Mouse (Mus musculus) heart, postnatal 0 days (tissue): ENCODE measurements at regions not wholly inside any gene's neighbourhood (a gene's known extent, or its start where the extent isn't known, plus 50 kb on each side); places are given as distances from the start of the nearest gene placed in this dataset.
A peak's percentile ranks its signal among the peaks of the same experiment; 100 is the strongest.

Experiments
- ATAC-seq: fragments of 200-750 bp; cut with Nextera tagmentation; 2 replicates; pipeline ENCODE4 v1.8.0; 2017; ENCODE audit warnings: low read depth, moderate number of reproducible peaks, moderate library complexity; ENCODE audit not compliant: insufficient read depth
- DNase-seq: peaks from one replicate; pipeline ENCODE4 v3.0.0-alpha.2; 2016; ENCODE audit warnings: low spot score
- H3K27ac ChIP-seq: fragments of 300-500 bp; sonication (generic); 2 replicates; pipeline ENCODE4 v1.5.1; 2014; ENCODE audit warnings: low read depth, mild to moderate bottlenecking
- H3K27me3 ChIP-seq: fragments of 300-500 bp; sonication (generic); 2 replicates; pipeline ENCODE4 v1.6.1; 2014; ENCODE audit warnings: low read length, mixed read lengths; ENCODE audit not compliant: control insufficient read depth, insufficient read depth
- H3K36me3 ChIP-seq: fragments of 300-500 bp; sonication (generic); replicated peaks from 2 replicates; pipeline ENCODE4 v1.6.1; 2014; ENCODE audit warnings: low read length, mixed read lengths; ENCODE audit not compliant: control insufficient read depth, insufficient read depth
- H3K4me1 ChIP-seq: fragments of 300-500 bp; sonication (generic); 2 replicates; pipeline ENCODE4 v1.6.1; 2014; ENCODE audit warnings: antibody characterized with exemption; ENCODE audit not compliant: control insufficient read depth, insufficient read depth
- H3K4me2 ChIP-seq: fragments of 300-500 bp; sonication (generic); 2 replicates; pipeline ENCODE4 v1.6.1; 2014; ENCODE audit warnings: low read depth, mild to moderate bottlenecking, low read length, moderate library complexity
- H3K4me3 ChIP-seq: fragments of 300-500 bp; sonication (generic); 2 replicates; pipeline ENCODE4 v1.5.1; 2014; ENCODE audit warnings: low read depth, low read length
- H3K9ac ChIP-seq: fragments of 300-500 bp; sonication (generic); replicated peaks from 2 replicates; pipeline ENCODE4 v1.6.1; 2014; ENCODE audit warnings: low read depth, low read length, mixed read lengths
- H3K9me3 ChIP-seq: fragments of 300-500 bp; sonication (generic); replicated peaks from 2 replicates; pipeline ENCODE4 v1.6.1; 2016; ENCODE audit warnings: low read length; ENCODE audit not compliant: control insufficient read depth
- CTCF ChIP-seq: IDR thresholded peaks from 2 replicates; pipeline ENCODE4 v1.5.1; 2016; ENCODE audit warnings: antibody characterized with exemption, control low read depth, low read depth
- EP300 ChIP-seq: IDR thresholded peaks from 2 replicates; pipeline ENCODE4 v1.6.1; 2016; ENCODE audit warnings: antibody characterized with exemption, low read depth
- WGBS: fragments of 180-500 bp; shearing (Covaris S2); extraction: QIAGEN DNeasy Blood & Tissue Kit; methylation state at CpG from one replicate; pipeline ENCODE4 v1.1.7; 2014; 5-methylcytosine and 5-hydroxymethylcytosine counted together

- no peaks in the 10 kb centered on the region for H3K36me3 ChIP-seq
Measured at GRCm38 (mm10) chr5:29870537-29870936, 134.8 kb upstream of the Gm5129 start.

DNA sequence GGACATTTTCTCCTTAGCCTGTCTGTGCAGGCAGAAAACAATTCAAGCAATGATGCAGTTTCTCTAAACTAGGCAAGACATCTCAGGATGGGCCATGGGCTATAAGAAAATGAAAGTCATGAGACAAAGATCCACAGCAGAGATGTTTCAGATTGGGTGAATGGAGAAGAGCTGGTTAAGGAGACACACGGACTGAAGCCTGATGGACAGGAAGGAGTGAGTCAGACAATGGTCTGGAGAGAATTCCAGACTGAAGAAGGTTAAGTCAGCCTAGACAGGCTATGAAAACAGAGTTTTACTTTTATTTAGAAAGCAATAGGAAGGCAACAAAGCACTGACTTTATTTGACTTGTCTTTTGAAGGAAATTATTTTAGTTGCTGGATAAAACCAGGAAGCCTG, 137.5 kb upstream of the Il6 start:
- ATAC-seq = no peak
- 24% methylated on average over 1 of the region's 1 CpGs for WGBS
- TF ChIP-seq CTCF = no peak
- no peak for TF ChIP-seq EP300
- peaks cover 3% of the 10 kb centered on the region for H3K4me1 ChIP-seq
- DNase-seq = no peak
- H3K4me2 ChIP-seq = no peak overlapping the region
- H3K27me3 ChIP-seq = no peaks in the 10 kb centered on the region
- no peaks in the 10 kb centered on the region for H3K9me3 ChIP-seq
- no peak overlapping the region for H3K9ac ChIP-seq
- H3K36me3 ChIP-seq = no peaks in the 10 kb centered on the region
- H3K4me3 ChIP-seq = no peak overlapping the region
- no peak overlapping the region for H3K27ac ChIP-seq

More at GRCm38 (mm10) chr5:29870537-29870936, 134.8 kb upstream of the Gm5129 start:
- ATAC-seq (no peak), DNase-seq (no peak)
- Histone ChIP-seq H3K4me2 (no peak overlapping the region), H3K27me3 (no peaks in the 10 kb centered on the region), H3K4me3 (no peak overlapping the region), H3K9ac (no peak overlapping the region), H3K27ac (no peak overlapping the region), H3K9me3 (no peaks in the 10 kb centered on the region), H3K4me1 (peaks cover 4% of the 10 kb centered on the region)
- 13% methylated on average over 3 of the region's 3 CpGs for WGBS
- no peak for TF ChIP-seq EP300
- no peak for TF ChIP-seq CTCF

- H3K4me2 ChIP-seq = no peak overlapping the region
- peak; percentile 60 for ATAC-seq
- no peaks in the 10 kb centered on the region for H3K9me3 ChIP-seq
- DNase-seq = peak; percentile 37
- H3K36me3 ChIP-seq = no peaks in the 10 kb centered on the region
- H3K4me1 ChIP-seq = 0 out of 2 replicates have a peak, but pooled peaks cover 8% of the 10 kb centered on the region
- TF ChIP-seq EP300 (no peak), CTCF (no peak)
- no peak overlapping the region for H3K9ac ChIP-seq
- H3K27ac ChIP-seq = peak overlapping the region; percentile 25; the same call in 1 of the 2 replicates
- no peaks in the 10 kb centered on the region for H3K27me3 ChIP-seq
- 17% methylated on average over 4 of the region's 4 CpGs for WGBS
- H3K4me3 ChIP-seq = no peak overlapping the region
Measured at GRCm38 (mm10) chr5:29887267-29887841, 125.6 kb upstream of the Il6 start.

DNA sequence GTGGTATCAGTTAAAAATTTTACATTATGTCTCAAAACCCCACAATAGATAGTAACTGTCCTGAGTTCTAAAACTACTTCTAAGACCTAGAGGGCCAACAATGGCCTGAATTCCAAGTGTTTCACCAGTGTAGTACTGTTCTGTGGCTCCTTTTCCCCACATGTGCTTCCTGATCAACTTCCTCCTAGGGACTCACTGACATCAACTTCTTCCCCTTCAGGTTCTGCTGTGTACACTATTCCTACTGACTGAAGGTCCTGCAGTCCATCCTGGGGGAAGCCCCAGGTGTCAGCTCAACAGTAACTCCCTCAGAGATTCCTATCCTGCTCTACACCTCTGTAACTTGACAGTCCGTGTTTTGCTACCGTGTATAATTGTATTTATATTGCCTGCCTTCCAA, 120.6 kb upstream of the Il6 start:
- Histone ChIP-seq H3K9ac (no peak overlapping the region), H3K9me3 (no peaks in the 10 kb centered on the region), H3K4me3 (no peak overlapping the region), H3K4me1 (peaks cover 21% of the 10 kb centered on the region; the same call in 1 of the 2 replicates), H3K27ac (no peak overlapping the region), H3K36me3 (no peaks in the 10 kb centered on the region), H3K27me3 (no peaks in the 10 kb centered on the region), H3K4me2 (no peak overlapping the region)
- TF ChIP-seq EP300 (no peak), CTCF (no peak)
- no peak for DNase-seq
- no peak for ATAC-seq
- WGBS = 75% methylated on average over 2 of the region's 2 CpGs

- no peak for TF ChIP-seq EP300
- no peak for TF ChIP-seq CTCF
- Histone ChIP-seq H3K9ac (no peak overlapping the region), H3K4me3 (no peak overlapping the region), H3K4me1 (peaks cover 16% of the 10 kb centered on the region; the same call in 1 of the 2 replicates), H3K27me3 (no peaks in the 10 kb centered on the region), H3K9me3 (no peaks in the 10 kb centered on the region), H3K36me3 (no peaks in the 10 kb centered on the region), H3K27ac (no peak overlapping the region), H3K4me2 (no peak overlapping the region)
- ATAC-seq (no peak), DNase-seq (no peak)
- WGBS = 85% methylated on average over 2 of the region's 2 CpGs
Measured at GRCm38 (mm10) chr5:29892861-29893260, 120.1 kb upstream of the Il6 start.

DNA sequence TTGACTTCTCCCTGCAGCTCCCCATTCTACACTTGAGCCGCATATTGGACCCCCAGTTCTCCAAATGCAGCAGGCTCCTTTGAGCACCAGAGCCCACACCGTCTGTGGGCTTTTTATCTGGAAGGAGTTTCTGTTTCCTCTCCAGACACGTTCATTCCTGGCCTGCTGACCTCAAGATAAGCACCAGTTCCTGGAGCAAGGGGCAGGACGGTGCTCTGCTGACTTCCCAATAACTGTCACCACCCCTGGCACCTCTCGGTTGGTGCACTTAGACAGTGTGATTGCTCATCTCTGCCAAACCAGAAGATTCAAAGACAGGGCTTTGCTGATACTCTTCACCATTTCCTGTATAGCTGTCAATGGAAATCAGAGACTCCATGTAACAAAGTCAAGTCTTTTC, 119.1 kb upstream of the Il6 start:
- Histone ChIP-seq H3K4me3 (no peak overlapping the region), H3K9ac (no peak overlapping the region), H3K27ac (peak overlapping the region; percentile 39; the same call in 1 of the 2 replicates), H3K4me2 (no peak overlapping the region), H3K9me3 (no peaks in the 10 kb centered on the region), H3K27me3 (no peaks in the 10 kb centered on the region), H3K36me3 (no peaks in the 10 kb centered on the region), H3K4me1 (peaks cover 14% of the 10 kb centered on the region; the same call in 1 of the 2 replicates)
- ATAC-seq (no peak), DNase-seq (peak; percentile 27)
- TF ChIP-seq CTCF (no peak), EP300 (no peak)
- WGBS = 7% methylated on average over 5 of the region's 5 CpGs
